Mouse (Mus musculus) 3134 (cell line): Measurements from ENCODE around the gene Tprn.

Experiments
- DNase-seq: peaks from one replicate; pipeline ENCODE4 v3.0.0-alpha.2; 2011; ENCODE audit warnings: low spot score; ENCODE audit not compliant: insufficient read length; ENCODE audit errors: extremely low read depth

Gene Tprn

DNA sequence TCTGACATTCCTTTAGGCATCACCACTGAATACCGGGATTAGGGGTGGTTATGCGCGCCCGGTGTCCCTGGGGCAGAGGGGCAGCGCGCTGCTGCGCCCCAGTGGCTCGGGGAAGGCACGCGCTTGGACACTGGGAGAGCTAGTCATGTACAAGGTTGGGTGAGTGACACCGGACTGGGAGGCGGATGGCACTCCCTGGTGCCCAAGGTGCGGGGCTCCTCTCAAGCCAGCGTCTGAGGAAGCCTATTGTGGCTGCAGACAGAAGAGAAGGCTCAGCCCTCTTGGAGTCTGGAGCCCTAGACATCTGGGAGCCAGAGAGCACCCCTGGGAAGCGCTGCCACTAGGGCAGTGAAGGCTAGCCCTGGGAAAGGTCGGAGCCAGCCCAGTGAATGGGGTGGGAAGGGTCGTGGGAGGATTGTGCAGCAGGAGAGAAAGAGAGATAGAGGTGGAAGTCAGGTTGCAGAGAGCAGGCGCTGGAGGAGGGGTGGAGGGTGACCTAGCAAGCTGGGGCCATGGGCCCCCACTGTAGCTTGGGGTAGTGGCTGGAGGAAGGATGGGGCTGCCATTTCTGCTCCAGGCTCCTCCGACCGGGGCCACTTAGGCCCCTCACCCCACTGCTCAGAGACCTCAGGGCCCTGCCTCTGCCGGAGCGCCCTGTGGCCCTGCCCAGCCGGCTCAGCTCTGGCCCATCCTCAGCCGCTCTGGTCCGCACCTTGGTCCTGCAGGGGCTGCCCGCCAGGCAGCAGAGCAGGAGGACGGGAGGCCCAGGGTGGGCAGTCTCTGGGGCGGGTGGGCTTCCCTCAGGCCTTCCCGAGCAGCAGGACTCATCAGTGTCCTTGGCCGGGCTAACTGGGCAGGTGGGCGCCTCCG, 29.0 kb downstream of the Tprn start:
- DNase-seq = no peak

DNA sequence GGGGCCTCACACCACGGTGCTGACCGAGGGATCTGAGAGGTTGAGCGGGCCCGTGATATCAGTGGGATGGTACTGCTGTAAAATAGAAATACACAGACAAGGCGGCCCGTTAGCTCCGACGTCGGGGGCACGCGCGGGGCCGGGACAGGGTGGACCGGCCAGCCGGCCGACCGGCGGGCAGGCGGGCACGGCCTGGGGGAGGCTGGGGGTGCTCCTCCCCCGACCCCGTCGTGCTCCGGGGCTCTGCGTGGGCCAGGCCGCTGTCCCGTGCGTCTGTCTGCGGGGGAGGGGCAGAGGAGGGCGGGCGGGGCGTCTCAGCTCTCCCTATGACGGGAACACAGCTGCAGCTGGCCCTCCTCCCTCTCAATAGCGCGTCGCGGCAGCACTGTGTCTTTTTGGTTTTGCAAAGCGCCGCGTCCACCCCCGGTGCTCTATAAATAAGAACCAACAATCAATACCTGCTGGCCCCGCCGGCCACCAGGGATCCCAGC, 29.7 kb downstream of the Tprn start:
- no peak for DNase-seq

DNA sequence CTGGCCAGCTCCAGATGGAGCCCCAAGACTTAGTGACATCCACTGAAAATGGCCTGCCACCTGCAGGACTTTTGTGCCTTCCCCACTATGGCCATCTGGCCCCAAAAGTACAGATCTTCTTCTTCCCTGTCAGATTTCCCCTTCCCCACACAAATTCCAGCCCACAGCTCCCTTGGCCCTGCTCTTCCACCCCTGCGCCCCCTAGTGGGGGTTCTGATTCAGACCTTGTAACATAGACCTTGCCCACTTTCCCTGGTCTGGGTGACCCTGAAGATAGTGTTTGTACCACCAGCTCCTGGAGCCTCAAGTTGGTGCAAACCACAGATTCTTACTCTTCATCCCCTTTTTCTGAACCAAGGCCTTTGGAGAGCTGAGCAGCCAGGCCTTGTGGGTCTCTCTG, 30.4 kb downstream of the Tprn start:
- DNase-seq = no peak

- no peak for DNase-seq
Measured at GRCm38 (mm10) chr2:25293706-25294105, 31.3 kb downstream of the Tprn start.

GRCm38 (mm10) chr2:25297093-25297492, 34.7 kb downstream of the Tprn start:
- no peak for DNase-seq

GRCm38 (mm10) chr2:25298046-25298445, 35.6 kb downstream of the Tprn start:
- no peak for DNase-seq

GRCm38 (mm10) chr2:25303452-25303851, 41.0 kb downstream of the Tprn start:
- DNase-seq = no peak

DNA sequence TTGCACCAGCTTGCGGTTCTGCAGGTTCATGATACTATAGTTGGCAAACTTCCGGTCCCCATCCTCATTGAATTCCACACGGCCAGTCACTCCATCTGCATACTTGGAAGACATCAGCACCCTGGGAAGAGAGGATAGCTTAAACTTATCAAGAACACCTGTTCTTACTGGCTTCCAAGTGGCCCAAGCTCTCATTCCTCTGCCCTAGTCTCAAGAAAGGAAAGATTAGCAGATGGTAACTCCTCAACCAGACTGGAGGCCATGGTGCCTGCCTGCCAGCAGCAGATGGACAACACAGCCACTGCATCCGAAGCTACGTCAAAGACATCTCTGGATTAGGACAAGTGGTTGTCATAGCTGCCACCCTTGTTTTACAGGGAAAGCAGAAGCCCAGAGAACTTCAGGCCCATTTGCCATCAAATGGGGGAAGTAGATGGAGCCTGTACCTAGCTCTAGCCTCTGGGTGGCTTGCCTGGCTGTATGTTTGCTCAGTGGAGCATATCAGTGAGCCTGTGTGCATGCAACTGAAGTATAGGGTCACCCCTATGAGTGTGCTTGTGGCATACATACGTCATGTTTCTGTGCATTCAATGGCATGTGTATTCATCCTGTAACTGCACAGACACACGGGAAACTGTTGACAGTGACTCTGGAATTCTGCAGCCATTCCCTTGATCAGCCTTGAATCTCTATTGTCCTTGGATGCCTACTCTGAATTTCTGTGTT, 41.7 kb downstream of the Tprn start:
- DNase-seq = no peak

GRCm38 (mm10) chr2:25304657-25305541, 42.5 kb downstream of the Tprn start:
- no peak for DNase-seq

DNA sequence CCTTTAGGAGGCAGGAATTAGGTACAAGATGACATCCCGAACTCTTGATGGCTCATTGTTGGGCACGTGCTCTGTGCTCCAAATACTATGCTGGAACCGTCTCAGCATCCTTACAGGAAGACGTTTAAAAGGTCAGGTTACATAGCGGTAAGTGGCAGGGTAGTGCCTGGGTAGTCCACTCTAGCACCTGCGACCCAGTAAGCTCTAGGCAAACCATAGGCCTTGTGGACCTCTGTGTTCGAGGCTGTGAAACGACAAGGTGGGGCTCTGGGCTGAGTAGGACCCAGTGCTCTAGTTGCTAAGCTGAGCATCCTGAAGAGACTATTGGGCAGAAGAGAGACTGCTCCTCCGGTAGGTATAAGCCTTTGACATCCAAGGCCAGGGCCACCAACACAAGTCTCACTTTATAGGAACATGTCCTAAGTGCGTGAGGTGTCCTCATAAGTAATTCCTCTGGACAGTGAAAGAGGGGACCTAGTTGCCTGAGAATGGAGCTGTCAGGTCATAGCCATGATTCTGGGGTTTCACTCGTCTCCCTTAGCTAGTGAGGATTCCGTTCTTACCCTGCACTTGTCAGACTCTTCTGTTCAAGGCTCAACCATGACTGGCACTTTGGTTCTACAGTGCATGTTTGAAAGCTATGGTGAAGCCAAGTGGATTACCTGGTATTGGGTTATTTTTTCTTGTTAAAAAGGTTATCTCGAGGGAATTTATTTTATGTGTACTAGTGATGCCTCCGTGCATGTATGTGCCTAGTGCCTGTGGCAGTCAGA, 43.4 kb downstream of the Tprn start:
- DNase-seq = no peak

DNA sequence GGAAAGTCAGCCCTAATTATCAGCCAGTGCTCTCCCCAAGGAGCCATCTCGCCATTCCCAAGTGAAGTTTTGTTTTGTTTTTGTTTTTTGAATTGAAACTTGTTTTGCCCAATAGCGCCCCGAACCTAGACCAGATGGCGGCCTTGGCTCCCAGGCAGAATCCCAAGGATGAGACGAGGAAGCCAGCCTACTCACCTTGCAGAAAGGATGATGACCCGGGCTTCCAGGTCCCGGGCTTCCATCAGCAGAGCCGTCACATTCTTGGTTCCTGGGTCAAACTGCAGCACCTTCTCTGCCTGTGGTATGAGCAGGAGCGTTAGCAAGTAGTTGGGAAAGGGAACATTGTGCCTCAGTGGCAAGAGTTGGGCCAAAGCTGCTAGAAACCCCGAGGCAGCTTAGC, 47.8 kb downstream of the Tprn start:
- no peak for DNase-seq

GRCm38 (mm10) chr2:25310969-25311368, 48.6 kb downstream of the Tprn start:
- DNase-seq = no peak

DNA sequence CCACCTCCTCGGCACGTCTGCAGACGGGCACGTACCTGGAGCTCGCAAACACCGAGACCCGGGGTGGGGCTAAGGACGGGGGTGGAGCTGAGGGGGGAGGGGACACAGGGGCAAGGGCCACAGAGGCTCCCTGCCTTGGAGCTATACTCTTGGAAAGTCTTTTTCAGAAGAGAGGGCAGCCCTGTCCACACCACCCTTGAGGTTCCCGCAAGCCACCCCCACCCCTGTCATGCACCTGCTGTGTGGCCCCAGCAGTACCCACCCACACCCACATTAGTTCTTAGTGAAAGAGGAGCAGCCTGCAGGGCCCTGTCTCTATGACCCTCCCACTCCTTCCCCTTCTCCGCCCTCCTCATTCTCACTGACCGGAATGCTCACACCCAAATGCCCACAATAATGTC, 49.1 kb downstream of the Tprn start:
- no peak for DNase-seq

DNA sequence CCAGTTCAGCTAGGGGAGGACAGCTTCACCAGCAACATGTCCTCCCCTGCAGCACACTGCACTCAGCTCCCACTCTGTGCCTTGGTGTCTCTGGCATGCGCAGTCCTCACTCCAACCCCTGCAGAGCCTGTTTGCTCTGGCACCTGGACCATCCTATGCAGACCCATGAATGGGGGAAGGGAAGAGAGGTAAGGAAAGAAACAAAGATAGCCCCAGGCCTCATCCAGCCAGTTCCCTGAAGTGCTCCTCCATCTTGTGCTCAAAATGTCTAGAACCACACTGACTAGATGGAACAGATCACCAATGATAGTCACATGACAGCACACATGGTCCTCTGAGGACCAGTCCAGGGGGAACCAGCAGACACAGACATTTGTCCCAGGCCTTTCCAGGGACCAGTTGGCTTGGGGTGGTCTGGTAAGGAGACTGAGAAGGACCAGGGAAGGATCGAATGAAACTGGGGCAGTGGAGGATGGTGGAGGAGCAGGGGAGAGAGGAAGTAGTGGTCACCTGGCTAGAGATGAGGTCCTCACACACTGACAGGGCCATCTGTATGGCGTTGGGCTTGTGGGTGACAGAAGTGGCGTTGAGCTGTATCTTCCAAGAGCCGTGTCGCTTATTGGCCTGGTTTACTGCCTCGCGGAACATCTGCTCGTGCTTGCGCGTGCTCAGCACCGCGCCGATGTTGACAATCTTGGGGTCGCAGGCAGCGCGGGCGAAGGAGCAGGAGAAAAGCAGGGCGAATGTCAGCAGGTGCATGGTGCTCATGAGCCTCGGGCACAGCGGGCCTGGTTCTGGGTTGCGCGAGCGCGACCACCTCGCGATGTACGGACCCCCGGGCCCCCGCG, 55.9 kb downstream of the Tprn start:
- DNase-seq = no peak

DNA sequence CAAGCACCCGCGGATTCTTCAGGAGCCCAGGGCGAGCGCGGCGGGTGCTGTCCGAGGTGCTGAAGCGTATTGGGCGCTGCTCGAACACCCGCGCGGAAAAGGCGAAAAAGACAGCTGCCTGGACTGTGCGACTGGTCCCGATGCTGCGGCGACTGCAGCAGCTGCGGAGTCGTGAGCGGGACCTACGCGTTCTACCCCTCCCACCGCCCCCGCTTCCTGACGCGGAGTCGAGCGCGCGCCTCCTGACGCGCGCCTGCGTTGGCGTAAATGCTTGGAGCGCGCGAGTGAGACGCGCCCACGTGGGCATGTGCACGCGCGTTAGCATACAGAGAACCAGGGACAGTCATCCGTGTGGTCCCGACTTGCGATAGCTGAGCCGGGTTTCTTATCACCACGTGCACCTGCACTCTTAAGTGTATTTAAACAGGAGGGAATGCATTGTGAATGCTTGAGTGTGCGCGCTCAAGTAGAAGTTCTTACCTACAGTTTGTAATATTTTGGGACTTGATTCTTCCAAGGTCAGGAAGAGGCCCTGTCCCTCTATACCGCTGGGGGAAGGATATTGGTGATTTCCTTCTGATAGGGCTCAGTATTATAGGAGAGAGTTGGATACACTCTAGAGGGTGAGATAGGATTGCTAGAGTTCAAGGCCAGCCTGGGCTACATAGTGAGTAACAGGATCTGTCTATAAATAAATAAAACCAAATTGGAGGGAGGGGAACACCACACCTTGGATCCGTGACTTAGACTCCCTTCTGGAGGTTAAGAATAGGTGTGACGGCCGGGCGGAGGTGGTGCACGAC, 56.8 kb downstream of the Tprn start, which contains the start of gene Grin1:
Grin1 (minus strand) TSS at position 217 of the 803 bp plus-strand sequence.
- DNase-seq = no peak
